Mouse (Mus musculus): ENCODE measurements at regions not wholly inside any gene's neighbourhood (a gene's known extent, or its start where the extent isn't known, plus 50 kb on each side); places are given as distances from the start of the nearest gene placed in this dataset.
"Not testable (repeated sequence)": the region's sequence is repeated elsewhere in the genome, so short reads cannot be mapped to it uniquely, and the experiment has no call there.

DNA sequence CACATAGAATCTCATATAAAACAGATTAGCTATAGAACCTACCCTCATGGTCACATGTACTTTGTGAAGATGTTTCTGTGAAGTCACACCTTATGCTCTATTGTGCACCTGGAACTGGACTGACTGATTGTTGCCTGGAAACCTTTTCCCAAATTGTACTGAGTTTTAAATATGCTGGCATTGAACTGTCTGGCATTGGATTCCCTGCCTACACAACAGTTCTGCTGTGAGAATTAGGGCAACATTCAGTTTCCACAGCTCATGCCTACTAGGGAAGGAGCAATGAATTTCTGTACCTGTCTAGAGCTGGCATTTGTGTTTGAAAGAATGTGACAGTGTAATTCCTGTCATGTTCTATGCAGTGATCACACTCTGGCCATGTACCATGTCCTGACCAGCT lies 60.4 kb upstream of the Poc5 start:
- DNase-seq (ENCODE audit: low spot score) (no peak), ATAC-seq (ENCODE audit: low FRiP score) (no peak)
- no peaks in the 10 kb centered on the region for H3K36me3 ChIP-seq (ENCODE audit: insufficient read depth, low read length)
- H3K4me2 ChIP-seq (ENCODE audit: low read depth, low read length, poor library complexity, severe bottlenecking): no peak overlapping the region
- no peak overlapping the region for H3K9ac ChIP-seq (replicated peaks; ENCODE audit: low read length, poor library complexity, severe bottlenecking)
- no peak overlapping the region for H3K27ac ChIP-seq (ENCODE audit: low read depth, low read length)
- no peak for TF ChIP-seq CTCF (IDR thresholded peaks at IDR 0.05)
- H3K9me3 ChIP-seq (ENCODE audit: low read length): no peaks in the 10 kb centered on the region
- no peak overlapping the region for H3K4me3 ChIP-seq (ENCODE audit: low read depth, low read length)
- no peaks in the 10 kb centered on the region for H3K4me1 ChIP-seq (ENCODE audit: insufficient read depth, low read length)
- no peaks in the 10 kb centered on the region for H3K27me3 ChIP-seq (ENCODE audit: insufficient read depth, low read length)

DNA sequence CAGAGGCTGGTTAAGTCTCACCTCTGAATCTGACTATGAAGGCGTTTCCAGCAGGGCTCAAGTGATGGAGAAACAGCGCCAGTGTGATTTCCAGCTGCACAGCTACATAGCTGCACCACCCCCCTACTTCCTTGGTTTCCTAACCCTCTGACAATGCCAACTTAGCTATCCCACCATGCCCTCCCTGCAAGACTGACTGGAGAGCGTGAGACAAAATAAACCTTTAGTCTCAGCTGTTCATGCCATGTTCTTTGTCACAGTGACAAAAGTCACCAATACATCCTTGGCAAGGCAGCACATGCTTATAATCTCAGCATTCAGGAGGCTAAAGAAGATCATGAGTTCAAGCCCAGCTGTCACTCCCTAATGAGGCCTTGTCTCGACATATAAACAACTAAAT lies 63.5 kb upstream of the Poc5 start:
- ATAC-seq (ENCODE audit: low FRiP score) (no peak), DNase-seq (ENCODE audit: low spot score) (no peak)
- H3K36me3 ChIP-seq (ENCODE audit: insufficient read depth, low read length): no peaks in the 10 kb centered on the region
- H3K4me3 ChIP-seq (ENCODE audit: low read depth, low read length): no peak overlapping the region
- no peaks in the 10 kb centered on the region for H3K27me3 ChIP-seq (ENCODE audit: insufficient read depth, low read length)
- no peaks in the 10 kb centered on the region for H3K4me1 ChIP-seq (ENCODE audit: insufficient read depth, low read length)
- H3K4me2 ChIP-seq (ENCODE audit: low read depth, low read length, poor library complexity, severe bottlenecking): no peak overlapping the region
- no peaks in the 10 kb centered on the region for H3K9me3 ChIP-seq (ENCODE audit: low read length)
- 54% methylated on average over 4 of the region's 4 CpGs for whole genome bisulfite sequencing
- no peak for TF ChIP-seq CTCF (IDR thresholded peaks at IDR 0.05)
- no peak overlapping the region for H3K27ac ChIP-seq (ENCODE audit: low read depth, low read length)
- H3K9ac ChIP-seq (replicated peaks; ENCODE audit: low read length, poor library complexity, severe bottlenecking): no peak overlapping the region

DNA sequence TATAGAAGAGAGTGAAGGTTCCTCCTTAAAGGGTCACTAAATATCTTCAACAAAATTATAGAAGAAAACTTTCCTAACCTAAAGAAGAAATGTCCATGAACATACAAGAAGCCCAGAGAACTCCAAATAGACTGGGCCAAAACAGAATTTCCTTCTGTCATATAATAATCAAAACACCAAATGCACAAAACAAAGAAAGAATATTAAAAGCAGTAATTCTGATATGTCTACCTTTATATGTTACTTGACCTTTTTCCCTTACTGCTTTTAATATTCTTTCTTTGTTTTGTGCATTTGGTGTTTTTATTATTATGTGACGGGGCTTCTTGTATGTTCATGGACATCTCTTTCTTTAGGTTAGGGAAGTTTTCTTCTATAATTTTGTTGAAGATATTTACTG lies 70.9 kb upstream of the Poc5 start:
- ATAC-seq (ENCODE audit: low FRiP score): not testable (repeated sequence)

DNA sequence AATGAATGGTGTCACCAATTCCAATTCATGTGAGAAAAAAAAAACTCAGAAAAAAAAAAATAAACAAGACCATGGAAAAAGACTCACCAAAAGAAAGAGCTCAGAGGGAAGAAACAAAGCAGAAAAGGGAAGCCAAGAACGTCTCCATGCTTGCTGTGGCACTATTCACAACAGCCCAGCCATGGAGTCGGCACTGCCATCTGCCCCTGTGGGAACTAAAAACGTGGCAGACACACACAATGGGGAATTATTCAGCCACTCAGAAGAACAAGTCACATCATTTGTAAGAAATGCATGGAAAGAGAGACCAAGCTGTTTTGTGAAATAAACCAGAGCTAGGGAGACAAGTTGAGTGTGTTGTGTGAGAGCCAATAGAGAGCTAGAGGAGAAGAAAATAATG lies 74.9 kb upstream of the Poc5 start:
- no peak for TF ChIP-seq CTCF (IDR thresholded peaks at IDR 0.05)
- H3K9me3 ChIP-seq (ENCODE audit: low read length): no peaks in the 10 kb centered on the region
- no peaks in the 10 kb centered on the region for H3K36me3 ChIP-seq (ENCODE audit: insufficient read depth, low read length)
- no peak for ATAC-seq (ENCODE audit: low FRiP score)
- H3K27ac ChIP-seq (ENCODE audit: low read depth, low read length): no peak overlapping the region
- H3K27me3 ChIP-seq (ENCODE audit: insufficient read depth, low read length): no peaks in the 10 kb centered on the region
- no peak overlapping the region for H3K4me2 ChIP-seq (ENCODE audit: low read depth, low read length, poor library complexity, severe bottlenecking)
- WGBS: 29% methylated on average over 3 of the region's 3 CpGs
- H3K9ac ChIP-seq (replicated peaks; ENCODE audit: low read length, poor library complexity, severe bottlenecking): no peak overlapping the region
- peak; percentile 74 for DNase-seq (ENCODE audit: low spot score)
- no peak overlapping the region for H3K4me3 ChIP-seq (ENCODE audit: low read depth, low read length)
- H3K4me1 ChIP-seq (ENCODE audit: insufficient read depth, low read length): no peaks in the 10 kb centered on the region

More for the DNA sequence above, 70.9 kb upstream of the Poc5 start:
- not testable (repeated sequence) for H3K9me3 ChIP-seq (ENCODE audit: low read length); H3K27ac ChIP-seq (ENCODE audit: low read depth, low read length); DNase-seq (ENCODE audit: low spot score); H3K9ac ChIP-seq (replicated peaks; ENCODE audit: low read length, poor library complexity, severe bottlenecking); H3K4me3 ChIP-seq (ENCODE audit: low read depth, low read length); H3K36me3 ChIP-seq (ENCODE audit: insufficient read depth, low read length); H3K4me2 ChIP-seq (ENCODE audit: low read depth, low read length, poor library complexity, severe bottlenecking); H3K27me3 ChIP-seq (ENCODE audit: insufficient read depth, low read length); H3K4me1 ChIP-seq (ENCODE audit: insufficient read depth, low read length)
- 94% methylated on average over 1 of the region's 1 CpGs for WGBS

- H3K9ac ChIP-seq (replicated peaks; ENCODE audit: low read length, poor library complexity, severe bottlenecking): no peak overlapping the region
- no peak overlapping the region for H3K4me2 ChIP-seq (ENCODE audit: low read depth, low read length, poor library complexity, severe bottlenecking)
- WGBS: 87% methylated on average over 4 of the region's 4 CpGs
- H3K9me3 ChIP-seq (ENCODE audit: low read length): no peaks in the 10 kb centered on the region
- no peaks in the 10 kb centered on the region for H3K4me1 ChIP-seq (ENCODE audit: insufficient read depth, low read length)
- DNase-seq (ENCODE audit: low spot score) (no peak), ATAC-seq (ENCODE audit: low FRiP score) (no peak)
- no peak for TF ChIP-seq CTCF (IDR thresholded peaks at IDR 0.05)
- H3K4me3 ChIP-seq (ENCODE audit: low read depth, low read length): no peak overlapping the region
- H3K36me3 ChIP-seq (ENCODE audit: insufficient read depth, low read length): no peaks in the 10 kb centered on the region
- H3K27ac ChIP-seq (ENCODE audit: low read depth, low read length): no peak overlapping the region
- H3K27me3 ChIP-seq (ENCODE audit: insufficient read depth, low read length): no peaks in the 10 kb centered on the region
Observed at GRCm38 (mm10) chr13:96302495-96302894, 85.6 kb upstream of the Poc5 start.

GRCm38 (mm10) chr13:96287797-96288196 lies 100.3 kb upstream of the Poc5 start:
- no peak overlapping the region for H3K27ac ChIP-seq (ENCODE audit: low read depth, low read length)
- DNase-seq (ENCODE audit: low spot score): peak; percentile 1
- no peaks in the 10 kb centered on the region for H3K4me1 ChIP-seq (ENCODE audit: insufficient read depth, low read length)
- H3K4me3 ChIP-seq (ENCODE audit: low read depth, low read length): no peak overlapping the region
- 20% methylated on average over 7 of the region's 7 CpGs for WGBS
- no peak for ATAC-seq (ENCODE audit: low FRiP score)
- H3K36me3 ChIP-seq (ENCODE audit: insufficient read depth, low read length): no peaks in the 10 kb centered on the region
- no peak for TF ChIP-seq CTCF (IDR thresholded peaks at IDR 0.05)
- no peak overlapping the region for H3K9ac ChIP-seq (replicated peaks; ENCODE audit: low read length, poor library complexity, severe bottlenecking)
- H3K4me2 ChIP-seq (ENCODE audit: low read depth, low read length, poor library complexity, severe bottlenecking): no peak overlapping the region
- no peaks in the 10 kb centered on the region for H3K9me3 ChIP-seq (ENCODE audit: low read length)
- H3K27me3 ChIP-seq (ENCODE audit: insufficient read depth, low read length): no peaks in the 10 kb centered on the region

DNA sequence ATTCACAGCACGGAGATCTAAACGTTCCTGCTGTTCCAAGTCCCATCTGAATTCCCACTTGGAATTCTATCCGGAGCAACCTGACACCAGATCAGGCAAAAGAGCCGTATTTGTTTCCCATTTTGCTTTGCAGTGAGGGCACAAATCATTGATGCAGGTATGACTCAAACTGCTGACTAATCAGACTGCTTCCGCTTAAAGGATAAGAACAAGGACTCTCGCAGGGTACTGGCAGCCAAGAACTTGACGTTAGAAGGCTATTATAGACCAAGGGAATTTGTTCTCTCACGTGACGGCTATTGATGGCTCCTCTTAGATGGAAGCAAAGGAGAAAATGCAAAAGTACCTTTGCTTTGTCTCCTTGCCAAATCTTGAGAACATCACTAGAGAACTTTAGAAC lies 118.1 kb upstream of the Poc5 start:
- no peaks in the 10 kb centered on the region for H3K9me3 ChIP-seq (ENCODE audit: low read length)
- H3K4me1 ChIP-seq (ENCODE audit: insufficient read depth, low read length): no peaks in the 10 kb centered on the region
- WGBS: 76% methylated on average over 9 of the region's 9 CpGs
- H3K36me3 ChIP-seq (ENCODE audit: insufficient read depth, low read length): no peaks in the 10 kb centered on the region
- no peaks in the 10 kb centered on the region for H3K27me3 ChIP-seq (ENCODE audit: insufficient read depth, low read length)
- no peak overlapping the region for H3K27ac ChIP-seq (ENCODE audit: low read depth, low read length)
- ATAC-seq (ENCODE audit: low FRiP score) (no peak), DNase-seq (ENCODE audit: low spot score) (no peak)
- TF ChIP-seq CTCF (IDR thresholded peaks at IDR 0.05): no peak
- H3K4me2 ChIP-seq (ENCODE audit: low read depth, low read length, poor library complexity, severe bottlenecking): no peak overlapping the region
- no peak overlapping the region for H3K9ac ChIP-seq (replicated peaks; ENCODE audit: low read length, poor library complexity, severe bottlenecking)
- H3K4me3 ChIP-seq (ENCODE audit: low read depth, low read length): no peak overlapping the region
